Mouse (Mus musculus) liver, embryonic 13.5 days (tissue): Measurements from ENCODE around the gene Fam216a. TPM values are rescaled to one million over a fixed set of nuclear protein-coding genes. Genes with fewer than 3 reads are reported as not detected.
"Not testable (repeated sequence)": the region's sequence is repeated elsewhere in the genome, so short reads cannot be mapped to it uniquely, and the experiment has no call there.

ENCODE experiments used
- ATAC-seq: fragments of 200-750 bp; cut with Nextera tagmentation; 2 replicates; pipeline ENCODE4 v1.8.0; 2017; ENCODE audit warnings: low read depth, mild to moderate bottlenecking, moderate number of reproducible peaks, moderate library complexity
- DNase-seq: peaks from one replicate; pipeline ENCODE4 v3.0.0; 2022
- H3K27ac ChIP-seq: fragments of 300-500 bp; sonication (generic); 2 replicates; pipeline ENCODE4 v1.5.1; 2015; ENCODE audit warnings: moderate library complexity, mild to moderate bottlenecking, inconsistent platforms
- H3K27me3 ChIP-seq: fragments of 300-500 bp; sonication (generic); 2 replicates; pipeline ENCODE4 v1.6.1; 2015; ENCODE audit warnings: mild to moderate bottlenecking, inconsistent platforms
- H3K36me3 ChIP-seq: fragments of 300-500 bp; sonication (generic); 2 replicates; pipeline ENCODE4 v1.6.1; 2015; ENCODE audit warnings: mild to moderate bottlenecking, inconsistent platforms
- H3K4me1 ChIP-seq: fragments of 300-500 bp; sonication (generic); replicated peaks from 2 replicates; pipeline ENCODE4 v1.6.1; 2015; ENCODE audit warnings: inconsistent platforms
- H3K4me2 ChIP-seq: fragments of 300-500 bp; sonication (generic); 2 replicates; pipeline ENCODE4 v1.6.1; 2015; ENCODE audit warnings: inconsistent platforms, mild to moderate bottlenecking, moderate library complexity
- H3K4me3 ChIP-seq: fragments of 300-500 bp; sonication (generic); replicated peaks from 2 replicates; pipeline ENCODE4 v1.5.1; 2015; ENCODE audit warnings: mild to moderate bottlenecking, inconsistent platforms
- H3K9ac ChIP-seq: fragments of 300-500 bp; sonication (generic); 2 replicates; pipeline ENCODE4 v1.6.1; 2015; ENCODE audit warnings: mild to moderate bottlenecking, inconsistent platforms
- H3K9me3 ChIP-seq: fragments of 300-500 bp; sonication (generic); replicated peaks from 2 replicates; pipeline ENCODE4 v1.6.1; 2016; ENCODE audit warnings: inconsistent platforms
- WGBS: fragments of 180-500 bp; shearing (Covaris S2); methylation state at CpG from one replicate; pipeline ENCODE4 v1.1.7; 2015; ENCODE audit not compliant: insufficient replicate concordance; 5-methylcytosine and 5-hydroxymethylcytosine counted together
- polyA plus RNA-seq: library from polyadenylated mRNA; unstranded; fragments of >200 nt; fragmentation: Nextera tagmentation; extraction: Ambion mirVana; gene quantifications from 2 replicates; pipeline ENCODE4 v1.2.1, GENCODE M21; 2015

Fam216a gene
- polyA plus RNA-seq, 1 experiment from 2014 or later = 23.4 TPM

DNA sequence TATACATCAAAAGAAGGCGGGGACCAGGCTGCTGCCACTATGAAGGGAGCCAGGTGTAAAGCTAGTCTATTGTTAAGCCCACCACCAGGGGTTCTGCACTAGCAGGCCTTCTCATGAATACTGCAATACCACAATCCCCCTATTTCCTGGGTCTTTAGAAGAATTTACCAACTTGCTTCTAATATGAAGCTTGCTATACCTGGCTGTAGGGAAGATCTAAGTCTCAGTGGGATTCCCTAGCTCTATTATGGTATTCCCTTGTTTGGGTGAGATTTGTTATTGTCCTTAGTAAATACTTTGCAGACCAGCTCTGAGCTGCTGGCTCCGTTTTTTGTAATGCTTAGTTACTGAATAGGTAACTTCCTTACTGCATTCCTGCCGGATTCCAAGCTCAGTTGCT, 53.2 kb downstream of the Fam216a start:
- DNase-seq, H3K9me3 ChIP-seq, H3K27ac ChIP-seq, H3K9ac ChIP-seq, ATAC-seq, H3K27me3 ChIP-seq, H3K4me2 ChIP-seq, H3K4me3 ChIP-seq: not testable (repeated sequence)
- Histone ChIP-seq H3K4me1 (peaks cover 33% of the 10 kb centered on the region), H3K36me3 (peaks cover 50% of the 10 kb centered on the region)
- 83% methylated on average over 3 of the region's 3 CpGs for WGBS

DNA sequence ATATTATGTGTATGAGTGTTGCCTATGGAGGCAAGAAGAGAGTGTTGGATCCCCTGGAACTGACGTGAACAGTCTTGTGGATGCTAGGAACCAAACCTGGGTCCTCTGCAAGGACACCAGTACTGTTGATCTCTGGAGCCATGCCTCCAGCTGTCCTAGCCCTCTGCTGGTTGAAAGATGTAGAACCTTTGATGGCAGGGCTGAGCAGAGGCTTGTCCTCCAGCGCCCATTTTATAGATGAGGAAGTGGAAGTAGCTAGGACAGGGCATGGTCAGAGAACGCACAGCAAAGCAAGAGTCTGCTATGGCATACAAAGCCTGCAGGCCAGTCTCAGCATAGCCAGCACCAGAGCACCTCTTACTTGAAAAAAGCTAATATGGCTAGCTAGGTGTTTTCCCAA, 54.1 kb downstream of the Fam216a start:
- DNase-seq = no peak
- H3K9me3 ChIP-seq = no peaks in the 10 kb centered on the region
- ATAC-seq = 0 out of 2 replicates have a peak, but pooled peaks have one; percentile 27
- no peaks in the 10 kb centered on the region for H3K27me3 ChIP-seq
- H3K4me1 ChIP-seq = peaks cover 40% of the 10 kb centered on the region
- H3K36me3 ChIP-seq = peaks cover 58% of the 10 kb centered on the region
- 55% methylated on average over 3 of the region's 3 CpGs for WGBS
- no peak overlapping the region for H3K4me3 ChIP-seq
- H3K27ac ChIP-seq = no peak overlapping the region
- H3K4me2 ChIP-seq = no peak overlapping the region
- no peak overlapping the region for H3K9ac ChIP-seq

DNA sequence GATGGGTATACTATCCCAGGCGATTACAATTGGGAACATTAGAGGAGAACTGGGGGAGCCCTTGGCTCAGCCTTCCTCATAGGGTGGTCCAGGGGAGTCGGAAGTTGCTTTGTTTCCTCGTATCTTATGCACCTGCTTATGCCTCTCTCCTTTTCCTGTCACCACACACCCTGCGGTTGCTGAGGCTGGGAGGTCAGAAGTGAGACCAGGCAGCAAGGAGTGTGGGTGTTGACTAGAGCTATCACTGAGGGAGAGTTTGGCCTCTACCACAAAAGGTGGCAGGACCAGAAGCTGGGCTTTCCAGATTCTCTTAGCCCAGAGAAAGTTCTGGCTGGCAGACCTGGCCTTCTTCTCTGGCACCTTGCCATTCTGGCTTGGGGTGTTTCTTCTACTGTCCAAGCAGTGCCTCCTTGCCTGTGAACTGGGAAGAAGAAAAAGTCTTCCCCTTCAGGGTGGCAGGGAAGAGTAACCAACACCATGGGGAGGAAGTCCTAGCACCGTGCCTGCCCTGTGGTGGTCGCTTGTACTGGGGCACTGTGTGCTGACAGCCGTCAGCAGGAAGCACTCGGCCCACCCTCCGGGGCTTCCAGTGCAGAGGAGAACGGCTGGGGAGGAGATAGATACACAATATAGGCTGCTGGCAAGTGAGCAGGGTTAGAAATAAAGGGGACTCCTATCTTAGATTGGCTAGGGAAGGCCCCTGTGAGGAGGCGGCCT, 54.7 kb downstream of the Fam216a start:
- Histone ChIP-seq H3K4me3 (no peak overlapping the region), H3K9me3 (no peaks in the 10 kb centered on the region), H3K27ac (0 out of 2 replicates have a peak overlapping the region, but pooled peaks have one; percentile 11), H3K9ac (no peak overlapping the region), H3K4me2 (no peak overlapping the region), H3K27me3 (no peaks in the 10 kb centered on the region), H3K36me3 (peaks cover 60% of the 10 kb centered on the region), H3K4me1 (peaks cover 40% of the 10 kb centered on the region)
- no peak for DNase-seq
- WGBS = 42% methylated on average over 11 of the region's 11 CpGs
- ATAC-seq = no peak

DNA sequence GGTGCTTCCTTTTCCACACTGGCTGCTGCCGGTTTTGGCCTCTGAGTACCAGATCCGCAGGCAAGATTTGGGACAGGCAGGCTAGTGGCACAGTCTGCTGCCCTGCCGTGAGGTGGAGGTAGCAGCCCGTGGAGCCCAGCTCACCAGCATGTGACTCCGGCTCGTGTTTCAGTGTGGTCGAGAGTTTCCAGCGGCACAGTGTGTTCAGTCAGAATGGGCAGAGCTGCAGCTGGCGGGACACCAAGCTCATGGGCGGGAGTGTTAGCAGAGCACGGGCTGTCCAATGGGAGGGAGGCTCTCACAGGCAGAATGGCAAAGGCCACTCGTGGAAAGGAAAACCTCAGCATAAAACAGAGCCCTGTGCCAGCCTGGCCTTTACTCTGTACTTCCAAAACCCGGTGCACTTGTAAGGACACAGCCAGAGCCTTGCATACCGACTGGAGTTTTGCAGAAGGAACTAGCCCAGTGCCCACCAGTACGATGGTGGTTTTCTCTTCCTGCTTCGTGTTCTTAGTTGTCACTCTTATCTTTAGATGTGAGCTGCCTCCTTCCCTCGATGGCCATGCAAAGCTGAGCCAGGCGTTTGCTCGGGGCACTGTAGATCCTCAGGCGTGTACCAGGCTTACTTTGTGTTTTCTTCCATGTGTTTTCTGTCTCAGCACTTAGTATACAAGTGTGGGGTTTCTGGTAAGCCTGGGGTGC, 57.0 kb downstream of the Fam216a start:
- peak overlapping the region; percentile 28 for H3K4me2 ChIP-seq
- no peaks in the 10 kb centered on the region for H3K27me3 ChIP-seq
- H3K36me3 ChIP-seq = peaks cover 58% of the 10 kb centered on the region
- peak overlapping the region; percentile 33; the same call in 1 of the 2 replicates for H3K9ac ChIP-seq
- peaks cover 40% of the 10 kb centered on the region for H3K4me1 ChIP-seq
- WGBS = 18% methylated on average over 20 of the region's 20 CpGs
- DNase-seq (no peak), ATAC-seq (peak; percentile 49)
- H3K27ac ChIP-seq = peak overlapping the region; percentile 60
- no peaks in the 10 kb centered on the region for H3K9me3 ChIP-seq
- no peak overlapping the region for H3K4me3 ChIP-seq

Other genes with a start within 250 kb of the Fam216a start
- gene Ccdc63, start 231.5 kb downstream of the Fam216a start, polyA plus RNA-seq = 0.14 TPM in 1 of 2 replicates, not detected in the other
- gene Ppp1cc, start 214.1 kb downstream of the Fam216a start, polyA plus RNA-seq = 164 and 177 TPM in 2 replicates
- gene Hvcn1, start 165.6 kb downstream of the Fam216a start, polyA plus RNA-seq = 1.4 and 2.1 TPM in 2 replicates
- 0.68 and 1.1 TPM in 2 replicates for gene Tctn1, start 107.9 kb downstream of the Fam216a start, polyA plus RNA-seq
- 3.4 and 3.5 TPM in 2 replicates for gene Pptc7, start 88.0 kb downstream of the Fam216a start, polyA plus RNA-seq
- 2.8 and 2.9 TPM in 2 replicates for gene Rad9b, start 18.1 kb downstream of the Fam216a start, polyA plus RNA-seq
- 131 and 141 TPM in 2 replicates for gene Vps29, start 18.0 kb downstream of the Fam216a start, polyA plus RNA-seq
- gene Gpn3, start 488 bp downstream of the Fam216a start, polyA plus RNA-seq = 74.4 and 86.6 TPM in 2 replicates
- gene Arpc3, start 19.5 kb upstream of the Fam216a start, polyA plus RNA-seq = 103 and 115 TPM in 2 replicates
- gene Anapc7, start 49.3 kb upstream of the Fam216a start, polyA plus RNA-seq = 18.4 and 18.9 TPM in 2 replicates
- 14.1 and 17.1 TPM in 2 replicates for gene Atp2a2, start 129.9 kb upstream of the Fam216a start, polyA plus RNA-seq
- 3.0 and 3.8 TPM in 2 replicates for gene Ift81, start 242.2 kb upstream of the Fam216a start, polyA plus RNA-seq